Mouse (Mus musculus) G1E-ER4 (cell line): ENCODE measurements around the gene Mgat4d. TPM values are rescaled to one million over a fixed set of nuclear protein-coding genes. Genes with fewer than 3 reads are reported as not detected.
A peak's percentile ranks its signal among the peaks of the same experiment; 100 is the strongest.

Experiments
- GATA1 ChIP-seq: IDR thresholded peaks from one replicate; pipeline ENCODE4 v1.8.0; 2012; ENCODE audit warnings: low read length, inconsistent platforms
- polyA plus RNA-seq: library from polyadenylated mRNA; stranded (reverse); fragments of >175 nt; gene quantifications from 2 replicates; pipeline ENCODE4 v1.2.3, GENCODE M21; 2012

Gene Mgat4d
- polyA plus RNA-seq, 1 experiment = not detected

- no peak for TF ChIP-seq GATA1
Observed at GRCm38 (mm10) chr8:83380141-83380540, 31.9 kb downstream of the Mgat4d start.

GRCm38 (mm10) chr8:83381016-83381415 is 32.7 kb downstream of the Mgat4d start:
- no peak for TF ChIP-seq GATA1

DNA sequence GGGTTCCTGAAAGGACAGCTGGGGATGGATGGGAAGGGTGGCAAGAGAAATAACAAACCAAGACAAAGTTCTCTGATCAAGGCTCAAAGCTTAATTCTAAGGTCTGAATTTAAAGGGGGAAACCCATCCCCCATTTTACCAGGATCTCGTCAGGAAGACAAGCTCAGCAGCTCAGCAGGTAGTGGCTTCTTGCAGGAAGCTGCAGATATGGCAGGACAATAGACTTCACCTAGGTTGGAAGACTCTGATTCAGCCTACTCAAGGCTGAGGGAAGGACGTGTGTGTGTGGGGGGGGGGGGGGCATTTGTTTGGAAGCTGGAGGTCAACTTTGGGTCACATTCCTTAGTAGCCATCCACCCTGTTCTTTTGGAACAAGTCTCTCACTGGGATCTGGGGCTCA is 34.6 kb downstream of the Mgat4d start:
- TF ChIP-seq GATA1 = no peak

DNA sequence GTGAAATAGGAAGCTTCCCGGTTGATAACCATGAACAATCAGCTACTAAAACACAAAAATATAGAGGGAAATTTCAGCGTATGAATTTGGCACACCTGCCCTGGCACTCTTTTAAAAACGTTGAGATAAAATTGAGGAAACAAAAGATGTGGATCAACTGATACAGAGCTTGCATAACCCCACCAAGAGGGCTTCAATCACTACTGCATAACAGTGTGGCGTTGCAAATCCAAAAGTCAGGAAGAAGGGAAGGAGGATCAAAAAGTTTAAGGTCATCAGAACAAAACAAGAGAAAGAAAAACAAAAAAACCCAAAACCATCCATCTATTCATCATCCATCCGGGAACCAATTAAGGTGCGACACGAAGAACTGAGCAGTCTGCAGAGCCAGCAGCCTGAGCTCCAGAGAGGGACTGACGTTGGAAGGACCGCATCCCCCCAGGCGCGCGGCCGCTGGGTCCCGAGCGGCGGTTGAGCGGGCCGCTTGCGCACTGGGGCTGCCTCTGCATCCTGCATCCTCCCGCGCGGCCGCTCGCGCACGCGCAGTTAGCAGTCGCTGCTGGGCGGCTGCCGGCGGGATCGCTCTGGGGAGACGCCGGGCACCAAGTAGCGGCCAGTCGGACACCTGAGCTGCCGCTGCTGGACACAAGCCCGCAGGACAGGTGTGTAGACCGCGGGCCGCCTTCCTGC is 41.2 kb downstream of the Mgat4d start, which contains the start of gene Clgn:
Gene Clgn (plus strand): TSS at position 552 of the 690 bp plus-strand sequence.
- no peak for TF ChIP-seq GATA1

GRCm38 (mm10) chr8:83390006-83390701 is 41.9 kb downstream of the Mgat4d start:
- TF ChIP-seq GATA1 = no peak

DNA sequence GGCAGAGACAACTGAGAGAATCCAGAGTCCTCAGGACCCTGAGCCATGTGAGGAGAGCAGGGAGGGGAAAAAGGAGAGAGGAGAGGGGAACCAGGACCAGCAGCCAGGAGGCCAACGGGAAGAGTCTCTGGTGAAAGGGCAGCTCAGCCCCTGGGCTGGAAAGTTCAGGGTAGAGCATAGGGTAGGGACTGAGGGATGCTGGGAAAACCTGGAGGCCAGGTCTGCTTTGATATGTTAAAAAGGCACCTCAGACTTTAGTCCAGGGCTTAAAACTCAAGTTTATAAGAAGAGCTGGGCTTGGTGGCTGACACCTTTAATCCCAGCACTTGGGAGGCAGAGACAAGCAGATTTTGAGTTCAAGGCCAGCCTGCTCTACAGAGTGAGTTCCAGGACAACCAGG is 44.2 kb downstream of the Mgat4d start:
- TF ChIP-seq GATA1 = no peak

GRCm38 (mm10) chr8:83394325-83394724 is 46.1 kb downstream of the Mgat4d start:
- TF ChIP-seq GATA1 = no peak

- no peak for TF ChIP-seq GATA1
Observed at GRCm38 (mm10) chr8:83396680-83397079, 48.4 kb downstream of the Mgat4d start.

- TF ChIP-seq GATA1 = no peak
Observed at GRCm38 (mm10) chr8:83397726-83398125, 49.5 kb downstream of the Mgat4d start.

GRCm38 (mm10) chr8:83405548-83405947 is 57.3 kb downstream of the Mgat4d start:
- no peak for TF ChIP-seq GATA1

- no peak for TF ChIP-seq GATA1
Observed at GRCm38 (mm10) chr8:83406836-83407235, 58.6 kb downstream of the Mgat4d start.

DNA sequence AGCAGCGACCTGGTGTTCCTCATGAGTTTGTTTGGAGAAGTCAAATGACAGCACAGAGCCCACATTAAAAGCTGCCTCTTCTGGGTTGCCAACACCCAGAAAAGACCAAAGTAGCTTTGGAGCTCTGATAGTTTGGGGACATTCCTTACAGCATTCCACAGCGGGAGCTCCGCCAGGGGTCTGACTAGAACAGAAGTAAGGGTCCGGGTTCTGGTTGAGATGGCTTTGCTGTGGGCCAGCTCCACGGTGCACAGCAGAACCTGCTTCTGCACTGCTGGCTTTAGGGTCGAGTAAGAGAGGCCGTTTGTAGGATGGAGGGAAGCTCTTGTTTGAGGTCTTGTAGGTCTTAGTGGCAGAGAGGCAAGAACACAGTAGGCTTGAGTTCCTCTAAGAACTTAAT is 60.2 kb downstream of the Mgat4d start:
- TF ChIP-seq GATA1 = no peak

- TF ChIP-seq GATA1 = no peak
Observed at GRCm38 (mm10) chr8:83416878-83417277, 68.6 kb downstream of the Mgat4d start.

- no peak for TF ChIP-seq GATA1
Observed at GRCm38 (mm10) chr8:83417970-83418369, 69.7 kb downstream of the Mgat4d start.

DNA sequence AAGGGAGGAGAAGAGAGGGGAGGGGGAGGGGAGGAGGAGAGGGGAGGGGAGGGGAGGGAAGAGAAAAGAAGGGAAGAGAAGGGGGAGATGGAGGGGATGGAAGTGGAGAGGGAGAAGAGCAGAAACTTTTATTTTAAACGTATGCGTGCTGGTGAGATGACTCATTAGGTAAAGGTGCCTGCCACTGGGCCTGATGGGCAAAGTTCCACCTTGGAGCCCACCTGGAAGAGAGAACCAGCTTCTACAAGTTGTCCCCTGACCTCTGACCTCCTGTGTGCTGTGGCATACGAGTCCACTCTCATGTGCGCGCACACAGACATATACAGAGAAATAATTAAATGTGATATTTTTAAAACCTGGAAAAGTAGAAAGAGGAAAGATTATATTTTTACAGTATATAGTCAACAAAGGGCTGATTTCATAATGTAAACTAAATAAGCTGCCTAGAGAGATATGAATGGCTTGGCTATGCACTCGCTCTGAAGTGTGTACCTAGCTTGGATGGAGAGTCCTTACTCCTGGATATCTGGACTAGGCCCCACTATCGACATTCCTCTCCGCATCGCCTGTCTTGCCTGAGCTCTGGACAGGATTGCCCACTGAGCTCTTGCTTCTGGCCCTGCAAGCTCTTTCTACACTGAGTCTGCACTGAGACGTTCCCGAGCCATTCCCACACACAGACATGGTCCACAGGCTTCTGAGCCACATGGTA is 70.7 kb downstream of the Mgat4d start:
- no peak for TF ChIP-seq GATA1

DNA sequence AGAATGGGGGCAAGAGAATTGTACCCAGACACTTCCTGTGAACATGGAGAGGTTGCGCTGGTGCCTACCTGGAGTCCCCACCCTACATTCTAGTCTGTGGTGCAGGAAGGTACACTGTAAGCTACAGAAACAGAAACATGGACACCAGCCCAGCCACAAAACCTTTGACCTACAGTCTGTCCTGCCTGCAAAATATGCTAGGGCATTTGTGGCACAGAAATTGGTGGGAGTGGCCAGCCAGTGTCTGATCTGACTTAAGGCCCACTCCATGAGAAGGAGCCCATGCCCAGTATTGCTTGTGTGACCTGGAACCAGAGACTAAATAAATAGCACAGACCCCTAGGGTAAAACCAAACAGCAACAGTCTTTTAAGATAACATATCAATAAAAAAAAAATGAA is 73.1 kb downstream of the Mgat4d start:
- TF ChIP-seq GATA1 = no peak

DNA sequence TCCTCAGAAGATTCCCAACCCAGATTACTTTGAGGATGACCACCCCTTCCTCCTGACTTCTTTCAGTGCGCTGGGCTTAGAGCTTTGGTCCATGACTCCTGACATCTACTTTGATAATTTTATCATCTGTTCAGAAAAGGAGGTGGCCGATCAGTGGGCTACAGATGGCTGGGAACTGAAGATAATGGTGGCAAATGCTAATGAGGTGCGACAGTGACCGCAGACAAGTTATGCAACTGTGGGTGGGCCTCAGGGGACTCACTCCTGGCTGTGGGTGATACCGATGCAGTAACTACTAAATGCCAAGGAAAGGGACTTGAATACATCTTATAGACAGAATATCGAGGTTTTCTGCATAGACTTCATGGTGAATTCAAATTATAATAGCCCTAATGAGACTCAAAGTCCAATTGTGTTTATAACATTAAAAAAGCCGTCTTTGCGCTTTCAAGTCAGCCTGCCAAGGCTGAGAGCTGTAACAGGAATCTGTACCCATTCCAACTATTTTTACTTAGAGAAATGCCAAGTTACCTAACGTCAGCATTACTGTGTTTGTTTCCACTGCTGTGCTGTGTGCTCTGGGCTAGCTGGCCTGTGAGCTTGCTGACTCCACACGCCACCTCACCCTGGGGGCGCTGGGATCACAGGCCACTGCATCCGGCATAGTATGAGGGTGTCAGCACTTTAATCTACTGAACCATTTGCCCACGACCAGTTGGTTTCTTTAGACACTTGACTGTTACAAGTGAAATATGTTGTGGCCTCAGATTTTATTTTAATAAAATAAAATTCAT is 75.0 kb downstream of the Mgat4d start:
- peak; percentile 97 for TF ChIP-seq GATA1
